Mouse (Mus musculus) left cerebral cortex, adult 9 months (tissue): Measurements from ENCODE around the gene Pik3r4.

Experiments used
- DNase-seq, 2 experiments: peaks; one replicate each; pipeline ENCODE4 v3.0.0; 2022; ENCODE audit warnings: low spot score in 2 of 2

Pik3r4 gene

DNA sequence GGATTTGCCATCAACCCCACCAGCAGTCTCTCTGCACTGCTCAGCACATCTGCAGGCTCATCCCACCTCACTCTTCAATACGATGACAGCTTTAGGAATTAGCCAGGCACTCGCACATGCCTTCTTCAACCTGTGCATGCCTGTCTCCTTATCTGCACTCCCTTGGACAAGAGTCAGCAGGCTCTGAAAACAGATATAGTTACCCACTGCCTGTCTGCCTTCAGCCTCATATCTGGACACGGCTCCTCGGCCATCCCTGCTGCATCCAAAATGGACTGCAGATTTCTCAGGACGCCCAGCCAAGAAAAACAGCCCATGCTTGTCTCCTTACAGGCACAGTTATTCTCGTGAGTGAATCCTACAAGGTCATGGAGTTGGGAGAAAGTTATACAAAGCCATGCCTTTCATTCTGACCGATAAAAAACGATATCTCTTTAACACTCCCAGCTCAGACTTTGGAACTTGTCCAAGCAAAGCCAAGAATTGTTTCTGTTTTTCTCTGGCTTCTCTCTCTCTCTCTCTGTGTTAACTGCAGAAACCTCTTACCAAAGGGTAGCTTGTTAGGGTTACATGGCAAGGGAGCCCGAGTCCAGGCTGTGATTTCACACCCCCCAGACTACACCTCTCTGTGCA, 55.1 kb downstream of the Pik3r4 start:
- no peak for DNase-seq

GRCm38 (mm10) chr9:105700702-105701101, 57.9 kb downstream of the Pik3r4 start:
- no peak for DNase-seq

GRCm38 (mm10) chr9:105701966-105702365, 59.2 kb downstream of the Pik3r4 start:
- DNase-seq: no peak

DNA sequence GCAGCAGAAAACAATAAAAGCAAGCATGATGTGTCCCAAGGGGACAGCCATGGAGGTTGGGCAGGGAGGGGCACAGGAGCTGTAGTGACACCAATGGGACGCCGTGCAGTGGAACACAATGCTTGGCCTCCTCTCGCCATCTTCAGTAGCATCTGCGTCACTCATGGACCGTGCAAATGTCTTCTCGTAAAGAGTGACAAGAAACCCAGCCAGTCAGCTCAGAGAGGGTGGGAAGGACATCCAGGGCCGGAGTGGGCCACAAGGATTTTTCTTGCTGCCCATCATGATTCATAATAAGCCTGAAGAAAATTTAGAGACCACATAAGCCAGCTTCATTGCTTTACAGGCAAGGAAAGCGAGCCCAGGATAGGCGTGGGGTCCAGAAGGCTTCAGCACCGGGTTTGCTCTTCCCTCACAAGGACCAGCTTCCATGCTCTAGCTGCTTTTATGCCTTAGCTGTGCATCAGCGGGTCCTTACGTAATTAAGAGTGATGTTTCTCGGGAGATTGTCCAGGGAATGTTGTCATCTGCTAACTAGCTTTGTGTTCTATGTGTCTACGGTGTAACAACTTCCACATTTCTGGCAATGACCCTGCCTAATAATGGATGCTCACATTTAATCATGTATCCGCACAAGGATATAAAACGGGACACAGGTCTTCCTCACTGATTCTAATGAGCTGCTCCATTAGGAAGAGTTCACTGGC, 61.6 kb downstream of the Pik3r4 start:
- no peak for DNase-seq

DNA sequence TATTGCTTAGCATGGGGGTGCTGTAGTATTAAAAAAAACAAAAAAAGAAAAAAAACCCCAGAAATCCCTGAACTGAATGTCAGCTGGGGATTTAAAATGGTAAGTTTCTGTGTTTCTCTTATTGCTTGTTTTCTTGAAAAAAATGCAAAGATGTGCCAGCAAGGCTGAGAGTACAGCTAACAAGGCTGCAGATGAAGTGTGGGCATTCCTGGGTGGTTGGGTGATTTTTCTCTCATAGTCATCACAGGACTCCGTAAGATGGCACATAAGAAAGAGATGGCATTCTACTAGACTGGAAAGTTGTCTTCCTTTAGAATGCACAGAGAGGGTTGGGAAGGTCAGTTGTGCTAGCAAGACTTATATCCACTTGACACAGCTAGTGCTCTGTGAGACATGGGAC, 62.2 kb downstream of the Pik3r4 start:
- no peak for DNase-seq

- DNase-seq: no peak
These were observed 69.3 kb downstream of the Pik3r4 start for GRCm38 (mm10) chr9:105712049-105712448.

- DNase-seq: no peak
These were observed 76.6 kb downstream of the Pik3r4 start for GRCm38 (mm10) chr9:105719367-105719766.

- DNase-seq: no peak
These were observed 77.1 kb downstream of the Pik3r4 start for GRCm38 (mm10) chr9:105719851-105720395.

DNA sequence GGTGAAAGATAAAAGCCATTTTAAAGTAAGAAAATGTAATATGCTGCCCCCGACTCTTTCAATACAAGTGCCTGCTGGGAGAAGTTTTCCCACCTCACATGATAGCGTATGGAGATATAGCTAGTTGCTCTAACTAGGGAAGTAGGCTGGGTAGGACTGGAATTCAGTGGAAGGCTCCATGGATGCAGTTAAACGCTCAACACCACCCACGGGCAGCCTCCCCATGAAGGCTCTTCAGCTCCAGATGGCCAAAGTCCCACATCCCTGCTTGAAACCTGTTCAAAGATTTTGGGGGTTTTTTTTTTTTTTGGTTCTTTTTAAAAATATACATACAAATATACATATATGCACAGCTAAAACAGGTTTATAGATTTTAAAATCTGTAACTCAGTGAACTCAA, 77.7 kb downstream of the Pik3r4 start:
- DNase-seq: peak in 1 of 2 experiments; percentile 78

DNA sequence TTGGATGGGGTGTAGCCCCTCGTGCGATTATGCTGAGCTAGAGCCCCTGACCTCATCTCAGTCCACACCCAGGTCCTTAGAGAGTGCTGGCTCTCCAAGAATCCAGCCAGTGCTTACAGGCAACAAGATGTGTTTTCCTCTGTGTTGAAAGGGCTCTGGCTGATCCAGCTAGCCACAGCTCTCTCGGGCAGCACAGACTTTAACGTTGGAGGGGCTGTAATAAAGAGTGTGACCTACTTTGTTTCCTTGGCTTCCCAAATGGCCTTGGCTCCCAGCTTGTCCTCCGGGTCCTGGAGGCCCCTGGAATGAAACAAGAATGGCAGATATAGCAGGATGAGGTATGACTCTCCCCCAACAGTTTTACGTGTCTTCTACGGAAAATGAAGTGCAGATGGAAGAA, 89.2 kb downstream of the Pik3r4 start:
- no peak for DNase-seq

DNA sequence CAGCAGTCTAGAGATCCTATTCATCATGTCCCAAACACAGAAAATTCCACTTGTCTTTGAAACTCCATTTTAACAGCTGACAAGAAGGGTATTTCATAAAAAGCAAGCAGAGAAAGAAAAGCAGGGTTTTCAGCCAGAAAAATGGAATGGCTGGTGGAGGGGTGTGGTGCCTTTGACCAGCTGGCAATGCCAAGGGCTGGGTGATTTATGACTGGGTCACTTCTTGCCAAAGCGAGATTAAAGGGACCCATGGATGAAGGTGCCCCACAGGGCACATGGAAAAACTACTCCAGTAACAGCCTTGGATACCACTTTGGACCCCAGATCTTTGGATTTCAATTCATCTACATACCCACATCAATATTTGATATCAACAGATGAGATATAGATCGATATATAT, 91.9 kb downstream of the Pik3r4 start:
- DNase-seq: no peak

GRCm38 (mm10) chr9:105735195-105735594, 92.4 kb downstream of the Pik3r4 start:
- no peak for DNase-seq
